8 mouse cellular contexts compared by ENCODE assay signal in the genomic region with DNA sequence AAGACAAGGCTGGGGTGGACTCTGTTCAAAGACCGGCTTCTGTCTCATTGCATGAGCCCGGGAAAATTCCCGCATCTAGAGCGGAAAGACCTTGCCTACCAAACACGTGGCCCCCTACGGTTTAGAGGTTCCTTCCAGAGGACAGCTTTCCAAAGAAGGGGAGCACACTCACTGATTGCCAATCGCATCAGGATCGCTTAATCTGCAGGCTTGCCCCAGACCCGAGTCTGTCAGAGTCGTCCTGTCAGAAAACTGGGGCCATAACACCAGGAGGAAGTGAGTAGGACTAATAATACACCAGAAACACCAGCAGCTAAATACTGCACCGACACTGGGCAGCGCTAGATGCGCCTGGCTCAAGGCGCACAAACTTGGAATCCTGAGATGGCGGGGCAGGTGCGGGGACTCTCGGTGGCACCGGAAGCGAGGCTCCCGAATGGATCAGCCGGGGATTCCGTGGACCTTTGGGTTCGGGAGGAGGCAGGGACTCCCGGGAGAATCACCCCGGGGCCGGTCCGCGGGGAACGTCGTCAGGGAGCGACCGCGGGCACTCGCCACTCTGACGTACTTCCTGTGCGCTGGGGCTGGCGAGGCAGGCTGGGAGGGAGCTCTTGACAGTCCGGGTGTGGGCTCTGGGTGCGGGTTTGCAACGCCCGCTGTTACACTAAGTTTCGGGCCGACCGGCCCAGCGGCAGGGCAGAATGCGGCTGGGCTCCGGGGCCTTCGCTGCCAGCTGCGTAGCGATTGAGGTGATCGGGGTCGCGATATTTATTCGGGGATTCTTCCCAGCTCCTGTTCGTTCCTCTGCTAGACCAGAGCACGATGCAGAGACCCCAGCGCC. TPM values are rescaled to one million over a fixed set of nuclear protein-coding genes. Genes with fewer than 3 reads are reported as not detected.
DNase-seq lines count a peak whose midpoint lies in the region; ATAC-seq and TF ChIP-seq lines count a peak whose summit lies in the region.

TSS of gene Pigg (plus strand) at position 386 of the 841 bp plus-strand sequence.

- peak; percentile 93 for DNase-seq in forebrain, embryonic 14.5 days (ENCODE audit: low spot score)
- peak; percentile 90 to 96 for DNase-seq in heart, postnatal 14 days
- DNase-seq in layer of hippocampus, adult 11-12 months (ENCODE audit: low spot score) = peak; percentile 90
- DNase-seq in lung, adult 18-20 months = peak; percentile 91 to 93
- DNase-seq in testis, postnatal 14 days (ENCODE audit: low spot score) = peak; percentile 92

- peak; percentile 37 for TF ChIP-seq POLR2A in ES-Bruce4 (IDR thresholded peaks at IDR 0.05; ENCODE audit: insufficient read depth, low read length)

- H3K9ac ChIP-seq in ES-Bruce4 (ENCODE audit: low read depth, poor library complexity, severe bottlenecking) = peak within 1 kb of the TSS; percentile 65
- peak within 1 kb of the TSS; percentile 85 for H3K9ac ChIP-seq in forebrain, embryonic 14.5 days (ENCODE audit: low read length)
- peak within 1 kb of the TSS; percentile 73 for H3K9ac ChIP-seq in neural tube, embryonic 15.5 days (replicated peaks)

- peak within 1 kb of the TSS; percentile 90 for H3K4me3 ChIP-seq in ES-Bruce4 (ENCODE audit: low read depth, low read length)
- peak within 1 kb of the TSS; percentile 73 for H3K4me3 ChIP-seq in forebrain, embryonic 14.5 days (ENCODE audit: low read depth, low read length)
- H3K4me3 ChIP-seq in neural tube, embryonic 15.5 days (replicated peaks) = peak within 1 kb of the TSS; percentile 64

- no peaks in the 10 kb centered on the region for H3K4me1 ChIP-seq in ES-Bruce4 (ENCODE audit: control insufficient read depth, insufficient read depth, low read length)
- H3K4me1 ChIP-seq in forebrain, embryonic 14.5 days (ENCODE audit: control insufficient read depth, insufficient read depth, low read length) = peaks cover 5% of the 10 kb centered on the region
- H3K4me1 ChIP-seq in neural tube, embryonic 15.5 days = peaks cover 15% of the 10 kb centered on the region

- no peak for TF ChIP-seq CTCF in ES-Bruce4 (IDR thresholded peaks at IDR 0.05; ENCODE audit: low read depth, low read length)

- H3K27ac ChIP-seq in ES-Bruce4 (ENCODE audit: insufficient read depth, low read length) = peak within 1 kb of the TSS; percentile 59
- H3K27ac ChIP-seq in forebrain, embryonic 14.5 days (ENCODE audit: low read depth, low read length) = peak within 1 kb of the TSS; percentile 79
- peak within 1 kb of the TSS; percentile 81 for H3K27ac ChIP-seq in neural tube, embryonic 15.5 days (replicated peaks)

- H3K9me3 ChIP-seq in ES-Bruce4 (replicated peaks; ENCODE audit: control insufficient read depth, insufficient read depth, low read length, poor library complexity, severe bottlenecking) = no peaks in the 10 kb centered on the region
- no peaks in the 10 kb centered on the region for H3K9me3 ChIP-seq in forebrain, embryonic 14.5 days (replicated peaks; ENCODE audit: control insufficient read depth, low read length)
- H3K9me3 ChIP-seq in neural tube, embryonic 15.5 days (replicated peaks) = no peaks in the 10 kb centered on the region

- peak; percentile 98 for ATAC-seq in cerebellum, adult (ENCODE audit: insufficient number of reproducible peaks, low FRiP score, low TSS enrichment)
- peak; percentile 99 for ATAC-seq in forebrain, embryonic 14.5 days
- peak; percentile 99 for ATAC-seq in neural tube, embryonic 15.5 days (ENCODE audit: low FRiP score)

- peak; percentile 37; the same call in 1 of the 2 replicates for TF ChIP-seq EP300 in ES-Bruce4 (IDR thresholded peaks at IDR 0.05; ENCODE audit: insufficient read depth, low read depth, low read length)

- intact Hi-C loops in heart, postnatal 14 days (cut with DNase I) = loop anchor here (5.0 kb wide), 2 partner anchors 45 to 180 kb away; partner anchors contain the start of genes Ccdc18, Dr1 and Tmed5

- no peaks in the 10 kb centered on the region for H3K36me3 ChIP-seq in ES-Bruce4 (ENCODE audit: control insufficient read depth, insufficient read depth, low read length, poor library complexity, severe bottlenecking)
- H3K36me3 ChIP-seq in forebrain, embryonic 14.5 days (ENCODE audit: control insufficient read depth, insufficient read depth, low read length) = 0 out of 2 replicates have a peak, but pooled peaks cover 2% of the 10 kb centered on the region
- H3K36me3 ChIP-seq in neural tube, embryonic 15.5 days = no peaks in the 10 kb centered on the region

- H3K27me3 ChIP-seq in ES-Bruce4 (ENCODE audit: control insufficient read depth, insufficient read depth, low read length, poor library complexity, severe bottlenecking) = no peaks in the 10 kb centered on the region
- H3K27me3 ChIP-seq in forebrain, embryonic 14.5 days (replicated peaks; ENCODE audit: control insufficient read depth, insufficient read depth, low read length) = no peaks in the 10 kb centered on the region
- no peaks in the 10 kb centered on the region for H3K27me3 ChIP-seq in neural tube, embryonic 15.5 days (replicated peaks)

- WGBS in forebrain, embryonic 14.5 days = under 1% methylated on average over 57 of the region's 57 CpGs
- WGBS in neural tube, embryonic 15.5 days = under 1% methylated on average over 57 of the region's 57 CpGs

- peak within 1 kb of the TSS; percentile 85 for H3K4me2 ChIP-seq in forebrain, embryonic 14.5 days (ENCODE audit: low read length)
- H3K4me2 ChIP-seq in neural tube, embryonic 15.5 days = peak within 1 kb of the TSS; percentile 87

RNA-seq across cellular contexts. Expression of gene Pigg, which starts in this region (rescaled TPM):
- 8.7 and 10.0 TPM in 2 replicates for polyA plus RNA-seq in ES-Bruce4 (2011; ENCODE audit: insufficient read depth, insufficient read length, low read depth, missing spikeins)
- 2.3 and 2.5 TPM in 2 replicates for polyA plus RNA-seq in forebrain, embryonic 14.5 days (2014; fragmentation: Nextera tagmentation; extraction: Ambion mirVana)
- 1 to 10 TPM; 8.0 to 8.5 TPM for total RNA-seq in heart, postnatal 14 days (2021)
- polyA plus RNA-seq in neural tube, embryonic 15.5 days (2015; fragmentation: Nextera tagmentation; extraction: Ambion mirVana) = 4.5 and 4.9 TPM in 2 replicates

Comparison
In these comparisons a context has a peak if more than half of its experiments do, and no peak if none do; other contexts are left out.
1. Peak in every context shown above with its lines: DNase-seq, ATAC-seq, H3K4me3 ChIP-seq and H3K27ac ChIP-seq.